Mouse (Mus musculus) heart, adult 18-20 months (tissue): ENCODE results near the gene St8sia1. TPM values are rescaled to one million over a fixed set of nuclear protein-coding genes. Genes with fewer than 3 reads are reported as not detected.
A peak's percentile ranks its signal among the peaks of the same experiment; 100 is the strongest.

ENCODE experiments used
- DNase-seq, 2 experiments: peaks; one replicate each; pipeline ENCODE4 v3.0.0; 2021 to 2022; ENCODE audit warnings: mixed read lengths in 1 of 2
- total RNA-seq, 2 experiments: library from RNA; stranded (reverse); gene quantifications; 2 replicates each; pipeline ENCODE4 v1.2.3; 2021

Gene St8sia1
- total RNA-seq, 2 experiments from 2014 or later: 0.10 to 0.57 TPM

GRCm38 (mm10) chr6:142788042-142788987 lies 175.9 kb downstream of the St8sia1 start:
- no peak for DNase-seq

DNA sequence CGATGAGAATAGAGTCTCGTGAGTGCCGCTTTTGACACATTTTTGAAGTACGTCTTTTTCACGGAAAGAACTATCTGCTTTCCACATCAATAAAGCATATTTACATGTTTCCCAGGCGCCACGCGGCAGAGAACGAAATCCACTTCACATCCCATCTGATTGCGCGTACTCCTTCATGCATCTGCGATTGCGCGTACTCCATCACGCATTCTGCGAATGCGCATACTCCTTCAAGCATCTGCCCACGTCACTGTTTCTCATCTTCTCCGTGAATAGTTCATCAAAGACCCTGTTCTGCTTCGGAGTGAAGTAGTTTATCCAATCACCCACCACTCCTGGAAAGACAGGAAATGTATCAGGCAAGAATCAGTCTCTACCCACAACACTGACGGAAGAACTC lies 178.1 kb downstream of the St8sia1 start:
- no peak for DNase-seq

DNA sequence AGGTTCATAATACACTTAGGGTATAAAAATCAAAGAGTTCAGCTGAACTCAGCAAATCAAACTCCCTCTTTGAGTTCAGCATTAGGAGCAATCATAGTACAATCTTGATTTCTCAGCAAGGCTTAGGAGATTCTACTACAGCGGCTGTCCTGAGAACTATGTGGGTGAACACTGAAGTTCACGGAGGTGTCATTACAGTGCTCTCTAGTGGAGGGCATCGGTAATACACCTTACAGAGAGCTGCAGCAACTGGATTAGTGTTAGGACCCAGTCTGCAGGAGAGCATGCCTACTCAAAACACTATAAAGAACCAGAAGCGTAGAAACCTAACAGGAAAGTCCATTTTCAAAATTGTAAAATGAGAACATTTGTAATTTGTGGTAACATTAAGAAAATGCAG lies 178.9 kb downstream of the St8sia1 start:
- DNase-seq: peak; percentile 39 to 76

- no peak for DNase-seq
These were observed 183.0 kb downstream of the St8sia1 start for GRCm38 (mm10) chr6:142781286-142781685.

- DNase-seq: no peak
These were observed 183.6 kb downstream of the St8sia1 start for GRCm38 (mm10) chr6:142780574-142781033.

- DNase-seq: no peak
These were observed 184.3 kb downstream of the St8sia1 start for GRCm38 (mm10) chr6:142779812-142780573.

DNA sequence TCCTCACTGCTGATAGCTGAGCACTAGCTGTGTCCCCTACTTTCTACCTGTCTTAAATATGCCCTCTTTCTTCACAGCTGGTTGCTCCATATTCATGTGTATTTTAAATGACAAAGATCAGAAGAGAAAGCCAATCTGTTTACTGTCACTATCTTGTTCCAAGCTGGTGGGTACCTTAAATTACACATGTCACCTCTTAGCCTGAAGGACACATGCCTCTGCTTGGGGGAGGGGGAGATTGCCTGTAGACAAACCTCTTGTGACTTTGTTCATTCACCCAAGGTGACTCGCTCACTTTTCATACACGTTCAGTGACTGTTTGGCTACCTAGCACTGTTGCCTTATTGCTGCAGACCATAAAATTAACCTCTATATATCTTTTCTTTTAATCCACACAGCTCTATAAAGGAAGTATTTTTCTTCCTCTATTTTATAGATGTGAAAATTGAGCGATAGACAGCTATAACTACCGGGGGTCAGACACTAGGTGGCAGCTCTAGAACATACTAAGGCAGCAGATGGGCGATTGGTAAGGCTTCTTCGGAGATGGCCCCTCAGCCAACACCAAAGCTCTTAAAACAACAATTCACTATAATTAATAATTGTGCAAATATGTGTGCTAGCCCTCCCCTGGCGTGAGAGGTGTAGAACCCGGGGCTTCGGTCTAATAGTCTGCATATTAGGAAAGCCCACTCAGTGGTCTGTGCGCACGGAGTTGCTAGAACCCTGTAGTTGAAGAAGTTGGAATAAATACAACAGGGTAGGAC lies 185.0 kb downstream of the St8sia1 start:
- DNase-seq: peak; percentile 18 to 59

- no peak for DNase-seq
These were observed 187.3 kb downstream of the St8sia1 start for GRCm38 (mm10) chr6:142776935-142777334.

- no peak for DNase-seq
These were observed 190.7 kb downstream of the St8sia1 start for GRCm38 (mm10) chr6:142773566-142773965.

DNA sequence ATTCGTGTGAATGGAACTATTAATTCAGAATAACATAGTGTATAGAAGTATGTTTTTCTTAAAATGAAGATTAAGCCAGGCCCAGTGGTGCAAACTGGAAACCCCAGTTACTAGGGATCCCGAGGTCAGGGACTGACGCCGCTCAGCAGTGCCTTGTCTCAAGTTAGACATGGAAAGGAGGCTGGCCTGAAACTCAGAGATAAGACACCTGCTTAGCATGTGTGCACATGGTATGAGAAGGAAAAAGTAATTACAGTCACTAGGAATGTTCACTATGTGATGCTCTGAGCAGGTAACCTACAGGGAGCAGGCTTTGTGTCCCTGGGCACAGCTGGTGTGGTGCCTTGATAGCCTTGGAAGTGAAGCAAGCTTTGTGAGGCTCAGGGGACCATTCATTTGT lies 192.6 kb downstream of the St8sia1 start:
- no peak for DNase-seq

Other genes with a start within 250 kb of the St8sia1 start
- 10 to 100 TPM; 30.6 to 35.1 TPM for gene Cmas, start 207.8 kb downstream of the St8sia1 start, total RNA-seq
- not detected for gene Sult6b2, start 159.9 kb downstream of the St8sia1 start, total RNA-seq
- gene C2cd5, start 135.7 kb upstream of the St8sia1 start, total RNA-seq: 10 to 100 TPM; 11.0 to 14.5 TPM
- gene Etnk1, start 202.8 kb upstream of the St8sia1 start, total RNA-seq: 10 to 100 TPM; 29.8 to 30.8 TPM